Mouse (Mus musculus) E14TG2a.4 (cell line): Measurements from ENCODE around the gene Kl.

Experiments used
- CTCF ChIP-seq: conservative IDR thresholded peaks from 2 replicates; pipeline ENCODE4 v1.5.1; 2014; ENCODE audit warnings: low read length
- POU5F1 ChIP-seq: IDR thresholded peaks from 2 replicates; pipeline ENCODE4 v1.6.1; 2014; ENCODE audit warnings: low read length, borderline replicate concordance

GRCm38 (mm10) chr5:150929406-150929805, 23.0 kb upstream of the Kl start:
- TF ChIP-seq POU5F1 (no peak), CTCF (peak; percentile 41)
